Mouse (Mus musculus) kidney, postnatal 4 days (tissue): ENCODE measurements at regions not wholly inside any gene's neighbourhood (a gene's known extent, or its start where the extent isn't known, plus 50 kb on each side); places are given as distances from the start of the nearest gene placed in this dataset.
A peak's percentile ranks its signal among the peaks of the same experiment; 100 is the strongest.

ENCODE experiments used
- DNase-seq, 2 experiments: peaks; one replicate each; pipeline ENCODE4 v3.0.0; 2021; ENCODE audit warnings: mixed read lengths in 2 of 2

GRCm38 (mm10) chr11:63502181-63502580 lies 373.4 kb downstream of the Pmp22 start:
- peak; percentile 34 to 57 for DNase-seq

GRCm38 (mm10) chr11:63507387-63507786 lies 378.6 kb downstream of the Pmp22 start:
- no peak for DNase-seq

GRCm38 (mm10) chr11:63508727-63509126 lies 379.9 kb downstream of the Pmp22 start:
- DNase-seq: no peak

- DNase-seq: peak; percentile 10 to 23
These were observed 381.8 kb downstream of the Pmp22 start for GRCm38 (mm10) chr11:63510611-63511010.

- DNase-seq: no peak
These were observed 385.8 kb downstream of the Pmp22 start for GRCm38 (mm10) chr11:63514615-63515014.

- DNase-seq: peak; percentile 63 to 70
These were observed 390.1 kb downstream of the Pmp22 start for GRCm38 (mm10) chr11:63518847-63519246.

GRCm38 (mm10) chr11:63524254-63524653 lies 395.5 kb downstream of the Pmp22 start:
- DNase-seq: no peak

- DNase-seq: peak; percentile 9 to 24
These were observed 396.6 kb downstream of the Pmp22 start for GRCm38 (mm10) chr11:63525431-63525830.

- DNase-seq: no peak
These were observed 396.1 kb downstream of the Hs3st3b1 start for GRCm38 (mm10) chr11:63525956-63526355.

GRCm38 (mm10) chr11:63532752-63533151 lies 389.3 kb downstream of the Hs3st3b1 start:
- no peak for DNase-seq

GRCm38 (mm10) chr11:63533555-63534200 lies 388.4 kb downstream of the Hs3st3b1 start:
- no peak for DNase-seq

GRCm38 (mm10) chr11:63537693-63538092 lies 384.4 kb downstream of the Hs3st3b1 start:
- DNase-seq: no peak

- no peak for DNase-seq
These were observed 378.0 kb downstream of the Hs3st3b1 start for GRCm38 (mm10) chr11:63543971-63544696.

GRCm38 (mm10) chr11:63545516-63545915 lies 376.6 kb downstream of the Hs3st3b1 start:
- DNase-seq: peak; percentile 13 to 27

- DNase-seq: no peak
These were observed 361.6 kb downstream of the Hs3st3b1 start for GRCm38 (mm10) chr11:63560466-63560865.

GRCm38 (mm10) chr11:63562696-63563095 lies 359.4 kb downstream of the Hs3st3b1 start:
- peak; percentile 30 to 51 for DNase-seq

GRCm38 (mm10) chr11:63565471-63566232 lies 356.4 kb downstream of the Hs3st3b1 start:
- no peak for DNase-seq

GRCm38 (mm10) chr11:63569785-63570479 lies 352.2 kb downstream of the Hs3st3b1 start:
- peak; percentile 26 to 47 for DNase-seq

GRCm38 (mm10) chr11:63570646-63571045 lies 351.4 kb downstream of the Hs3st3b1 start:
- no peak for DNase-seq

GRCm38 (mm10) chr11:63573271-63573670 lies 348.8 kb downstream of the Hs3st3b1 start:
- no peak for DNase-seq

- no peak for DNase-seq
These were observed 338.8 kb downstream of the Hs3st3b1 start for GRCm38 (mm10) chr11:63583321-63583720.

GRCm38 (mm10) chr11:63585216-63585869 lies 336.7 kb downstream of the Hs3st3b1 start:
- DNase-seq: no peak
